8 mouse cellular contexts compared by ENCODE assay signal in the genomic region with DNA sequence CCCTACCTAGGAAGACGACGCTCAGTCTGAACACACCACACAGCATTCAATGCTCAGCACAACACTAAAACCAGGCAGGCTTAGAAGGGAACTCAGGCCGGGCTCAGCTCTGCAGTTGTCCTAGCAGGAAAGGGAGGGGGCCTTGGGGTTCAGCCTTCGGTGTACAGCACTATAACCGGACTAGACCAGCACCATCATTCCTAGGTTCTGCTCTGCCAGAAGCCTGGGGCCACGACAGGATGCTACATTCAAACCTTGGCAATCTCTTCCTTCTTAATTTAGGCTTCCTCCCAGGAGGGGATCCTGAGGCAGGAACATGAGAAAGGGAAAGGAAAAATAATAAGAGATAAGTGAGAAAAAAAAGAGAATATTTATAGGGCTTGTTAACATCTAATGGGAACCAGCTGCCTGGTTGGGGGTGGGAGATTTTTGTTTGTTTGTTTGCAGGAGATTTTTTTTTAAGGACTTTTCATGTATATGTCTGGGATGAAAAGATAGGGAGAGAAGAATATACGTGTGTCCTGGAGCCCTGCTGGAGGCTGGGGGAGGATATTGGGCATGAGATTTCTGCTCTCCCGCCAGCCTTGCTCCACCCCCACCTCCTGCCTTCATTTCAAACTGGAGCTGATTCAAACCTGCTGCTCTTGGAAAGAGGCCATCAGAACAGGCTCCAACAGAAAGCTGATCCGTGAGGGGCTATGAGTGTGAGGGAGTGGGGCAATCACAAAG.
DNase-seq lines count a peak whose midpoint lies in the region; ATAC-seq lines count a peak whose summit lies in the region.

No protein-coding gene starts in this region.

- ATAC-seq in heart, embryonic 12.5 days (ENCODE audit: insufficient number of reproducible peaks, low FRiP score) = peak; percentile 84
- peak; percentile 90 for ATAC-seq in limb, embryonic 13.5 days (ENCODE audit: low FRiP score, low read depth)

- 31% methylated on average over 9 of the region's 9 CpGs for WGBS in heart, embryonic 12.5 days
- 8% methylated on average over 9 of the region's 9 CpGs for WGBS in limb, embryonic 13.5 days

- peak overlapping the region; percentile 83 for H3K27ac ChIP-seq in heart, embryonic 12.5 days (ENCODE audit: poor library complexity, severe bottlenecking)
- peak overlapping the region; percentile 97 for H3K27ac ChIP-seq in limb, embryonic 13.5 days

- H3K27me3 ChIP-seq in heart, embryonic 12.5 days (replicated peaks) = no peaks in the 10 kb centered on the region
- no peaks in the 10 kb centered on the region for H3K27me3 ChIP-seq in limb, embryonic 13.5 days

- no peak overlapping the region for H3K4me3 ChIP-seq in heart, embryonic 12.5 days
- no peak overlapping the region for H3K4me3 ChIP-seq in limb, embryonic 13.5 days

- peak; percentile 32 to 52 for DNase-seq in left cerebral cortex, adult 18-20 months (ENCODE audit: low spot score in 2 of 2)
- no peak for DNase-seq in left cerebral cortex, adult 11 months (ENCODE audit: low spot score)
- DNase-seq in fibroblast of lung, adult 2 months (ENCODE audit: low read depth) = peak; percentile 88
- DNase-seq in kidney, adult 9 months = peak; percentile 36
- DNase-seq in ovary, adult 18-20 months (ENCODE audit: low spot score) = peak; percentile 55
- DNase-seq in thymus, postnatal 14 days = no peak

- peaks cover 23% of the 10 kb centered on the region for H3K4me1 ChIP-seq in heart, embryonic 12.5 days (replicated peaks)
- peaks cover 65% of the 10 kb centered on the region for H3K4me1 ChIP-seq in limb, embryonic 13.5 days

- no peaks in the 10 kb centered on the region for H3K9me3 ChIP-seq in heart, embryonic 12.5 days (replicated peaks)
- no peaks in the 10 kb centered on the region for H3K9me3 ChIP-seq in limb, embryonic 13.5 days

- H3K9ac ChIP-seq in heart, embryonic 12.5 days = no peak overlapping the region; the same call in 1 of the 2 replicates
- no peak overlapping the region for H3K9ac ChIP-seq in limb, embryonic 13.5 days

- no peaks in the 10 kb centered on the region for H3K36me3 ChIP-seq in heart, embryonic 12.5 days
- H3K36me3 ChIP-seq in limb, embryonic 13.5 days = no peaks in the 10 kb centered on the region

- no peak overlapping the region; the same call in 1 of the 2 replicates for H3K4me2 ChIP-seq in heart, embryonic 12.5 days
- peak overlapping the region; percentile 36 for H3K4me2 ChIP-seq in limb, embryonic 13.5 days (replicated peaks)

Comparison
In these comparisons a context has a peak if more than half of its experiments do, and no peak if none do; other contexts are left out.
1. DNase-seq: peak in left cerebral cortex, adult 18-20 months (2 of 2), fibroblast of lung, adult 2 months (single experiment), kidney, adult 9 months (single experiment) and ovary, adult 18-20 months (single experiment); none in left cerebral cortex, adult 11 months (single experiment) and thymus, postnatal 14 days (single experiment).